Mouse (Mus musculus): ENCODE measurements around the gene Carf. TPM values are rescaled to one million over a fixed set of nuclear protein-coding genes. Genes with fewer than 3 reads are reported as not detected.
A peak's percentile ranks its signal among the peaks of the same experiment; 100 is the strongest.

Gene Carf
- polyA plus RNA-seq, 1 experiment from 2014 or later, result 9.0 TPM

DNA sequence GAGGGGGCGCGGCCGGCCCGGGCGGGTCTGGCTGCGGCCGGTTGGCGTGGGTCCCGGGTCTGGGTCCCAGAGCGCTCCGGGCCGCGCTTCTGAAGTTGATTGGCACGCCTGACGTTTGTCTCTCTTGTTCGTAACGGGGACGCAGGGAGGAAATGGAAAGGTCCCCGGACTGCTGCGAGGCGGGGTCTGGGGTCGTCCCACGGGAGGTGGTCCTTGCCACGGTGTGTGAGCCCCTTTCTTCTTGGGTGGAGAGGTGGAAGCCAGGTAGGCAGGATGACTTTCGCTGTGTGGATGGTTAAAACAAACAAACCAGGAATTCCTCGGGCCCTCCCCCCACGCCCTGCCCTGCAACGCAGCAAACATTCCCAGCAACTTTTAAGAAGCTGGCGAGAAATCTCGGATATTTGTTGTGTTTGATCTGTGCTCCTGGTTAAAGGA, 82.8 kb downstream of the Carf start:
- ATAC-seq, result peak; percentile 90; the same call in 1 of the 2 replicates
- no peaks in the 10 kb centered on the region for H3K27me3 ChIP-seq
- H3K9ac ChIP-seq (replicated peaks), result peak overlapping the region; percentile 88
- WGBS, result under 1% methylated on average over 21 of the region's 30 CpGs
- H3K4me3 ChIP-seq (replicated peaks), result peak overlapping the region; percentile 88
- H3K36me3 ChIP-seq, result no peaks in the 10 kb centered on the region
- H3K27ac ChIP-seq, result peak overlapping the region; percentile 95
- peak overlapping the region; percentile 66 for H3K4me2 ChIP-seq (replicated peaks)
- peaks cover 16% of the 10 kb centered on the region for H3K4me1 ChIP-seq (replicated peaks)
- no peaks in the 10 kb centered on the region for H3K9me3 ChIP-seq

DNA sequence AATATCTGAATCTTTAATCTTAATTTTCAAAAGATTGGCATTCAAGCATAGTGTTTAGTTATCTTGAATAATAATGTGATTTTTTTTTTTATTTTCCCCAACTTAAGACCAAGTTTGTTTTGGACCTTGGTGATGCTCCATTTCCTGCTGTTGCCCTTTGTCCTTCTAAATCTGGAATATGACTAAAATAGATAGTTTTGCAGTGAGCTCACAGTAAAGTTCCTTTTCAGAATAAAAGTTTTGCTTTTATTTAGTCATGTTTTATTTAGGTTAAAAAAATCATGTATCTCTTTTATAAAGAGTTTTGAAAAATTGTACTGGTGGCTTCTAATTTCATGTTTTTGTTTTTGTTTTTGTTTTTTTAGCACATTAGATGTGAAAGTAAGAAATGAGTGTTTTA, 90.4 kb downstream of the Carf start:
- Histone ChIP-seq H3K27ac (no peak overlapping the region), H3K4me2 (replicated peaks) (no peak overlapping the region), H3K27me3 (no peaks in the 10 kb centered on the region), H3K36me3 (no peaks in the 10 kb centered on the region), H3K4me1 (replicated peaks) (no peaks in the 10 kb centered on the region), H3K4me3 (replicated peaks) (no peak overlapping the region), H3K9me3 (no peaks in the 10 kb centered on the region), H3K9ac (replicated peaks) (no peak overlapping the region)
- no peak for ATAC-seq

DNA sequence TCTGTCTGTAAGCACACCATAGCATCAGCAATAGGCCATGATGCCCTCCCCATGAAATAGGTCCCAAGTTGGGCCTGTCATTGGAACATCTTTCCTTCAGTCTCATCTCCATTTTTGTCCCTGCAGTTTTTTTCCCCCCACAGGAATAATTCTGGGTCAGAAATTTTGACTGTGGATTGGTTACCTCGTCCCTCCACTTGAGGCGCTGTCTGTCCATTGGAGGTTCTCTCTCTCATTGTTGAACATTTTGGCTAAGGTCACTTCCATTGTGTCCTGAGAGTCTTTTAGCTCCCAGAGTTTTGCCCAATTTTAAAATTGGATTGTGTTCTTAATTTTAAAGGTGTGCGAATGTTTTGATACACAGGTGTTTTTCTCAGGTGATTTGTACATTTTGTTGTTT, 98.8 kb downstream of the Carf start:
- 68% methylated on average over 3 of the region's 3 CpGs for WGBS
- Histone ChIP-seq H3K27me3 (no peaks in the 10 kb centered on the region), H3K4me1 (replicated peaks) (peaks cover 6% of the 10 kb centered on the region; the same call in 1 of the 2 replicates), H3K4me3 (replicated peaks) (no peak overlapping the region), H3K9ac (replicated peaks) (no peak overlapping the region), H3K27ac (no peak overlapping the region), H3K36me3 (peaks cover 20% of the 10 kb centered on the region), H3K4me2 (replicated peaks) (no peak overlapping the region), H3K9me3 (no peaks in the 10 kb centered on the region)
- ATAC-seq, result no peak

DNA sequence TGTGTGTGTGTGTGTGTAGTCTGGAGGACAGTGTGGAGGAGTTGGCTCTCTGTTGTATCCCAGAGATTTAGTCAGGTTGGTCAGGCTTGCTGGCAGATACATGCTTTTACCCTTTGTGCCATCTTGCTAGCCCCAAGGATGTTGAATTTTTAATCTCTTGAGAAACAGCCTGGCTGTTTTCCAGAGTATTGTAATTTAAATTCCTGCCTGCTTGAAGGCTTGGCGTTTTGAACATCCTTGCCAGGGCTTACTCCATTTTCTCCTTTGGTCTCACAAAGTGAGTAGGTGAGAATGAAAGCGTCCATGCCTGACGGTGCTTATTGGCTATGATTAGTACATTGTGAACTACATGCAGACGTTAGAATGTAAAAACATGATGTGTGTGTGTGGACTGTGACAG, 101.0 kb downstream of the Carf start:
- H3K27me3 ChIP-seq, result no peaks in the 10 kb centered on the region
- no peak overlapping the region for H3K9ac ChIP-seq (replicated peaks)
- peaks cover 6% of the 10 kb centered on the region; the same call in 1 of the 2 replicates for H3K4me1 ChIP-seq (replicated peaks)
- no peak overlapping the region for H3K4me3 ChIP-seq (replicated peaks)
- H3K36me3 ChIP-seq, result peaks cover 40% of the 10 kb centered on the region
- no peak overlapping the region for H3K4me2 ChIP-seq (replicated peaks)
- 66% methylated on average over 4 of the region's 4 CpGs for WGBS
- H3K27ac ChIP-seq, result no peak overlapping the region
- 0 out of 2 replicates have a peak, but pooled peaks cover 3% of the 10 kb centered on the region for H3K9me3 ChIP-seq
- ATAC-seq, result no peak

Other genes starting within 250 kb of the Carf start
- gene Fam117b, start 185.2 kb upstream of the Carf start, polyA plus RNA-seq (2015; fragmentation: Nextera tagmentation; extraction: Ambion mirVana), result 27.6 and 29.1 TPM in 2 replicates
- 19.7 and 20.2 TPM in 2 replicates for gene Ica1l, start 55.1 kb upstream of the Carf start, polyA plus RNA-seq (2015; fragmentation: Nextera tagmentation; extraction: Ambion mirVana)
- gene Wdr12, start 398 bp downstream of the Carf start, polyA plus RNA-seq (2015; fragmentation: Nextera tagmentation; extraction: Ambion mirVana), result 43.8 and 46.6 TPM in 2 replicates
- gene Nbeal1, start 82.4 kb downstream of the Carf start, polyA plus RNA-seq (2015; fragmentation: Nextera tagmentation; extraction: Ambion mirVana), result 9.4 and 10.3 TPM in 2 replicates
- gene Cyp20a1, start 245.1 kb downstream of the Carf start, polyA plus RNA-seq (2015; fragmentation: Nextera tagmentation; extraction: Ambion mirVana), result 14.5 and 16.1 TPM in 2 replicates

Data from midbrain, embryonic 13.5 days (tissue).